Mouse (Mus musculus) cerebellum, postnatal 4 days (tissue): ENCODE measurements around the gene Polr2e.
"Not testable (repeated sequence)": the region's sequence is repeated elsewhere in the genome, so short reads cannot be mapped to it uniquely, and the experiment has no call there.

Experiments
- DNase-seq, 2 experiments: peaks; one replicate each; pipeline ENCODE4 v3.0.0; 2022; ENCODE audit warnings: low spot score in 2 of 2, mixed read lengths in 1 of 2

Gene Polr2e

GRCm38 (mm10) chr10:80056976-80057682, 17.5 kb upstream of the Polr2e start:
- DNase-seq, result no peak

- no peak for DNase-seq
Observed at GRCm38 (mm10) chr10:80056506-80056905, 16.9 kb upstream of the Polr2e start.

- no peak for DNase-seq
Observed at GRCm38 (mm10) chr10:80055891-80056290, 16.3 kb upstream of the Polr2e start.

GRCm38 (mm10) chr10:80055364-80055763, 15.8 kb upstream of the Polr2e start:
- no peak for DNase-seq

GRCm38 (mm10) chr10:80054911-80055310, 15.3 kb upstream of the Polr2e start:
- DNase-seq, result not testable (repeated sequence)

- DNase-seq, result no peak
Observed at GRCm38 (mm10) chr10:80053831-80054815, 14.5 kb upstream of the Polr2e start.

GRCm38 (mm10) chr10:80053259-80053780, 13.7 kb upstream of the Polr2e start:
- DNase-seq, result peak; percentile 96 to 98

GRCm38 (mm10) chr10:80052374-80052764, 12.8 kb upstream of the Polr2e start:
- DNase-seq, result no peak

- DNase-seq, result no peak
Observed at GRCm38 (mm10) chr10:80051618-80052373, 12.2 kb upstream of the Polr2e start.

GRCm38 (mm10) chr10:80050885-80051617, 11.5 kb upstream of the Polr2e start:
- DNase-seq, result no peak

- DNase-seq, result no peak
Observed at GRCm38 (mm10) chr10:80050244-80050643, 10.6 kb upstream of the Polr2e start.

GRCm38 (mm10) chr10:80048834-80049233, 9.2 kb upstream of the Polr2e start:
- no peak for DNase-seq

GRCm38 (mm10) chr10:80048396-80048795, 8.8 kb upstream of the Polr2e start:
- no peak for DNase-seq

- no peak for DNase-seq
Observed at GRCm38 (mm10) chr10:80047041-80047565, 7.5 kb upstream of the Polr2e start, which contains the start of gene Gpx4. Gene Gpx4, plus strand, starts transcription at chr10:80047166.

GRCm38 (mm10) chr10:80045766-80046165, 6.2 kb upstream of the Polr2e start:
- DNase-seq, result no peak

- not testable (repeated sequence) for DNase-seq
Observed at GRCm38 (mm10) chr10:80045364-80045763, 5.8 kb upstream of the Polr2e start.

GRCm38 (mm10) chr10:80044087-80044486, 4.5 kb upstream of the Polr2e start:
- DNase-seq, result no peak

- not testable (repeated sequence) for DNase-seq
Observed at GRCm38 (mm10) chr10:80041409-80042060, 1.9 kb upstream of the Polr2e start.

GRCm38 (mm10) chr10:80036832-80037231, 2.8 kb downstream of the Polr2e start:
- no peak for DNase-seq

- no peak for DNase-seq
Observed at GRCm38 (mm10) chr10:80035686-80036085, 3.9 kb downstream of the Polr2e start.
